In genomic region chr13:47413261-47413660, GRCm38 (mm10) we compare ENCODE assay signal across 16 mouse cellular contexts.
DNase-seq lines count a peak whose midpoint lies in the region; ATAC-seq lines count a peak whose summit lies in the region.
"Had no signal": no experiment of that assay in that cellular context is flagged by ENCODE, and none has a peak within 500 bp of the region (broad histone marks: within the 10 kb centered on the region; RNA-seq: fewer than 3 reads in every experiment).

No protein-coding gene starts in this region.

- no peak overlapping the region for H3K4me3 ChIP-seq in midbrain, embryonic 14.5 days (replicated peaks; ENCODE audit: low read depth, low read length)
- H3K4me3 ChIP-seq: hindbrain, embryonic 15.5 days; liver, embryonic 12.5 days; lung, embryonic 15.5 days; stomach, embryonic 15.5 days had no signal

- H3K4me2 ChIP-seq in midbrain, embryonic 14.5 days (ENCODE audit: low read length), result no peak overlapping the region
- H3K4me2 ChIP-seq: hindbrain, embryonic 15.5 days; liver, embryonic 12.5 days; lung, embryonic 15.5 days; stomach, embryonic 15.5 days had no signal

- H3K9me3 ChIP-seq in midbrain, embryonic 14.5 days (ENCODE audit: control insufficient read depth, low read length), result no peaks in the 10 kb centered on the region
- H3K9me3 ChIP-seq: hindbrain, embryonic 15.5 days; liver, embryonic 12.5 days; lung, embryonic 15.5 days; stomach, embryonic 15.5 days had no signal

- intact Hi-C loops in left cerebral cortex, postnatal 4 days (cut with DNase I), result no loop called here

- no peaks in the 10 kb centered on the region for H3K36me3 ChIP-seq in midbrain, embryonic 14.5 days (ENCODE audit: control insufficient read depth, insufficient read depth, low read length)
- H3K36me3 ChIP-seq: hindbrain, embryonic 15.5 days; liver, embryonic 12.5 days; lung, embryonic 15.5 days; stomach, embryonic 15.5 days had no signal

- WGBS in midbrain, embryonic 14.5 days, result 81% methylated on average over 3 of the region's 3 CpGs

- no peak overlapping the region for H3K9ac ChIP-seq in midbrain, embryonic 14.5 days (replicated peaks; ENCODE audit: low read length)
- H3K9ac ChIP-seq: hindbrain, embryonic 15.5 days; liver, embryonic 12.5 days; lung, embryonic 15.5 days; stomach, embryonic 15.5 days had no signal

- H3K27me3 ChIP-seq in midbrain, embryonic 14.5 days (ENCODE audit: control insufficient read depth, insufficient read depth, low read length), result no peaks in the 10 kb centered on the region
- H3K27me3 ChIP-seq: hindbrain, embryonic 15.5 days; liver, embryonic 12.5 days; lung, embryonic 15.5 days; stomach, embryonic 15.5 days had no signal

- H3K4me1 ChIP-seq in midbrain, embryonic 14.5 days (ENCODE audit: control insufficient read depth, insufficient read depth, low read length), result no peaks in the 10 kb centered on the region
- H3K4me1 ChIP-seq: hindbrain, embryonic 15.5 days; liver, embryonic 12.5 days; lung, embryonic 15.5 days; stomach, embryonic 15.5 days had no signal

- ATAC-seq in midbrain, embryonic 14.5 days (ENCODE audit: low FRiP score, low TSS enrichment), result no peak
- ATAC-seq: intestine, postnatal 0 days; liver, embryonic 12.5 days; midbrain, embryonic 16.5 days had no signal

- DNase-seq in left cerebral cortex, adult 11 months (ENCODE audit: low spot score), result peak; percentile 17
- no peak for DNase-seq in left cerebral cortex, postnatal 4 days
- DNase-seq in frontal cortex, postnatal 14 days (ENCODE audit: low spot score in 2 of 2), result peak; percentile 5 to 11
- peak; percentile 13 to 25 for DNase-seq in left cerebral cortex, adult 18-20 months (ENCODE audit: low spot score in 2 of 2)
- no peak for DNase-seq in urinary bladder, postnatal 25 days (ENCODE audit: low spot score)
- no peak for DNase-seq in midbrain, embryonic 14.5 days
- no peak for DNase-seq in adrenal gland, postnatal 36 days
- DNase-seq: gastrocnemius, postnatal 10 days; kidney, postnatal 10 days; thymus, postnatal 14 days had no signal

- H3K27ac ChIP-seq in midbrain, embryonic 14.5 days (replicated peaks; ENCODE audit: low read depth, low read length), result no peak overlapping the region
- H3K27ac ChIP-seq: hindbrain, embryonic 15.5 days; liver, embryonic 12.5 days; lung, embryonic 15.5 days; stomach, embryonic 15.5 days had no signal

Comparison
In these comparisons a context has a peak if more than half of its experiments do, and no peak if none do; other contexts are left out.
1. DNase-seq: peak in left cerebral cortex, adult 11 months (single experiment), frontal cortex, postnatal 14 days (2 of 2) and left cerebral cortex, adult 18-20 months (2 of 2); none in left cerebral cortex, postnatal 4 days (single experiment), urinary bladder, postnatal 25 days (single experiment), midbrain, embryonic 14.5 days (single experiment) and adrenal gland, postnatal 36 days (0 of 2).